Mouse (Mus musculus) liver, postnatal 0 days (tissue): ENCODE results near the gene Csrp2.

Experiments used
- CTCF ChIP-seq: sonication (generic); IDR thresholded peaks from 2 replicates; pipeline ENCODE4 v1.5.1; 2016; ENCODE audit warnings: antibody characterized with exemption, low read depth
- EP300 ChIP-seq: IDR thresholded peaks from 2 replicates; pipeline ENCODE4 v1.6.1; 2016; ENCODE audit warnings: antibody characterized with exemption, low read depth, mild to moderate bottlenecking

DNA sequence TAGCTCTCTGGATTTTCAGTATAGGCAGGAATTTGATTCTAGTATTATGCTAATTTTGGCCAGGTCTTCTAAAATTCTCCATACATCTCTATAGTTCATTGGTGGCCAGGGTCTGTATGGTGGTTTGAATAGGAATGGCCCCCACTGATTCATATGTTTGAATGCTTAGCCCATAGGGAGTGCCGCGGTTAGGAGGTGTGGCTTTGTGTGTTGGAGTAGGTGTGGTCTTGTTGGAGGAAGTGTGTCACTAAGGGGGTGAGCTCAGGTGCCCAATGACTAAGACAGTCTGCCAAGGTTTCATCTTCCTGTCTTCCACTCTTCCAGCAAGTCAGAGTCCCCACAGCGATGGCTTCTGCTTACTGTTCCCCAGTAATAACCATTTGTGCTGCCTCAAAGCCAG, 15.7 kb upstream of the Csrp2 start:
- TF ChIP-seq CTCF, result no peak
- TF ChIP-seq EP300, result no peak
